Mouse (Mus musculus) heart, postnatal 0 days (tissue): Measurements from ENCODE around the gene Arhgef40. TPM values are rescaled to one million over a fixed set of nuclear protein-coding genes. Genes with fewer than 3 reads are reported as not detected.
"Not testable (repeated sequence)": the region's sequence is repeated elsewhere in the genome, so short reads cannot be mapped to it uniquely, and the experiment has no call there.

Source experiments
- ATAC-seq: fragments of 200-750 bp; cut with Nextera tagmentation; 2 replicates; pipeline ENCODE4 v1.8.0; 2017; ENCODE audit warnings: low read depth, moderate number of reproducible peaks, moderate library complexity; ENCODE audit not compliant: insufficient read depth
- DNase-seq: peaks from one replicate; pipeline ENCODE4 v3.0.0-alpha.2; 2016; ENCODE audit warnings: low spot score
- H3K27ac ChIP-seq: fragments of 300-500 bp; sonication (generic); 2 replicates; pipeline ENCODE4 v1.5.1; 2014; ENCODE audit warnings: low read depth, mild to moderate bottlenecking
- H3K27me3 ChIP-seq: fragments of 300-500 bp; sonication (generic); 2 replicates; pipeline ENCODE4 v1.6.1; 2014; ENCODE audit warnings: low read length, mixed read lengths; ENCODE audit not compliant: control insufficient read depth, insufficient read depth
- H3K36me3 ChIP-seq: fragments of 300-500 bp; sonication (generic); replicated peaks from 2 replicates; pipeline ENCODE4 v1.6.1; 2014; ENCODE audit warnings: low read length, mixed read lengths; ENCODE audit not compliant: control insufficient read depth, insufficient read depth
- H3K4me1 ChIP-seq: fragments of 300-500 bp; sonication (generic); 2 replicates; pipeline ENCODE4 v1.6.1; 2014; ENCODE audit warnings: antibody characterized with exemption; ENCODE audit not compliant: control insufficient read depth, insufficient read depth
- H3K4me2 ChIP-seq: fragments of 300-500 bp; sonication (generic); 2 replicates; pipeline ENCODE4 v1.6.1; 2014; ENCODE audit warnings: low read depth, mild to moderate bottlenecking, low read length, moderate library complexity
- H3K4me3 ChIP-seq: fragments of 300-500 bp; sonication (generic); 2 replicates; pipeline ENCODE4 v1.5.1; 2014; ENCODE audit warnings: low read depth, low read length
- H3K9ac ChIP-seq: fragments of 300-500 bp; sonication (generic); replicated peaks from 2 replicates; pipeline ENCODE4 v1.6.1; 2014; ENCODE audit warnings: low read depth, low read length, mixed read lengths
- H3K9me3 ChIP-seq: fragments of 300-500 bp; sonication (generic); replicated peaks from 2 replicates; pipeline ENCODE4 v1.6.1; 2016; ENCODE audit warnings: low read length; ENCODE audit not compliant: control insufficient read depth
- CTCF ChIP-seq: IDR thresholded peaks from 2 replicates; pipeline ENCODE4 v1.5.1; 2016; ENCODE audit warnings: antibody characterized with exemption, control low read depth, low read depth
- EP300 ChIP-seq: IDR thresholded peaks from 2 replicates; pipeline ENCODE4 v1.6.1; 2016; ENCODE audit warnings: antibody characterized with exemption, low read depth
- WGBS: fragments of 180-500 bp; shearing (Covaris S2); extraction: QIAGEN DNeasy Blood & Tissue Kit; methylation state at CpG from one replicate; pipeline ENCODE4 v1.1.7; 2014; 5-methylcytosine and 5-hydroxymethylcytosine counted together
- polyA plus RNA-seq: library from polyadenylated mRNA; unstranded; fragments of >200 nt; fragmentation: Nextera tagmentation; extraction: Ambion mirVana; gene quantifications from 2 replicates; pipeline ENCODE4 v1.2.1, GENCODE M21; 2015
- total RNA-seq: library from RNA; depleted of rRNA; stranded (reverse); fragments of >200 nt; gene quantifications from 2 replicates; pipeline ENCODE4 v1.2.3, GENCODE M21; 2014; ENCODE audit warnings: low replicate concordance; rRNA removed

Gene Arhgef40
- total and polyA plus RNA-seq, 2 experiments from 2014 or later = 26.9 to 36.4 TPM

DNA sequence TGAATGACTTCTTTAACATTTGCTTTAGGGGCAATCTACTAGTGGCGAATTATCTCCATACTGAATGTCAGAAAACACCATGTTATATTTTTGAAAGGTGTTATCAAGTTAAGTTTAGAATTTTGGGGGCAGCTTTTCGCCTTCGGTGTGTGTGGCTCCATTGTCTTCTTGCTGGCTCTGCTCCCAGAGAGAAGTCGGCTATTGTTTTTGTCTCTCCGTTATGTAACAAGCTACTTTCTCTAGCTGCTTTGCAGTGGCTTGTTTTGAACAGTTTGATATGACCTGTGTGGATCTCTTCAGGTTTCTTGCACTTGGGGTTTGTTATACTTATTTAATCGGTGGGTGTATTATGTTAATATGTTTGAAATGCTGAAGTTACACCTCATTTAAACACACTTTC is 58.9 kb downstream of the Arhgef40 start:
- H3K4me1 ChIP-seq = no peaks in the 10 kb centered on the region
- H3K9me3 ChIP-seq = no peaks in the 10 kb centered on the region
- no peaks in the 10 kb centered on the region for H3K36me3 ChIP-seq
- TF ChIP-seq CTCF = no peak
- TF ChIP-seq EP300 = no peak
- no peaks in the 10 kb centered on the region for H3K27me3 ChIP-seq
- H3K9ac ChIP-seq = no peak overlapping the region
- no peak overlapping the region for H3K4me3 ChIP-seq
- no peak overlapping the region for H3K4me2 ChIP-seq
- no peak overlapping the region for H3K27ac ChIP-seq
- no peak for ATAC-seq
- DNase-seq = no peak
- 34% methylated on average over 6 of the region's 6 CpGs for WGBS

DNA sequence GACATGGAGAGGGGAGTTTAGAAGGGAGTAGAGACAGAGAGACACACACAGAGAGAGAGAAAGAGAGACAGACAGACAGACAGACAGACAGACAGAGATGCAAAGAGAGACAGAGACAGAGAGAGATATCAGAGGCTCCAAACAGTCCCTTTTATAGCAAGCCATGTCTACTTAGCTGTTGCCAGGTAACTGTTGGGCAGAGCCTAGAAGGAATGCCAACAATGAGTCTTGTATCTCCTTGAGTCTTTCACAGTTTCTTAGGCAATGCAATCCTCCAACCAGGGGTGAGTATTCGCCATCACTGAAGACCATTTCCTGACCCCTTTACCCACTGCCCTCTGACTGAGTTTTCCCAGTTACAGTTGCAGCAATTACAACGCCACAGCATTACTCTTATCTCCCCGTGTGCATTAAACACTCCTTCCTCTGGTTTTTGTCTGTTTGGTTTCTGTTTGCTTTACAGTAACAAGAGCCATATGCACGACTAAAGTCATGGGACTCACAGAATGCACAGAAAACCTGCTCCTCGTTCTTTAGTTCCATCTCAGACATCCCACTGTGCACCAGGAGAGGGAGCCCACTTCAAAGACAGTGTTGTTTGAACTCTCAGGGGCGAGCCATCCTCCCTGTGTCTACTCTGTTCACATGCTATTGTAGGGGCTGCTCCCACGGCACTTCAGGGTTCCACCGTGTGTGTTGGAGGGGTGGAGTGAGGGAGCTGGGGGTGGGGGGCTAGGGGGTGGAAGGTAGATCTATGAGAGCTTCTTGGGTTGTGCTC is 60.6 kb downstream of the Arhgef40 start:
- Histone ChIP-seq H3K36me3 (no peaks in the 10 kb centered on the region), H3K27ac (no peak overlapping the region), H3K4me1 (no peaks in the 10 kb centered on the region), H3K9ac (no peak overlapping the region), H3K4me3 (no peak overlapping the region), H3K9me3 (no peaks in the 10 kb centered on the region), H3K4me2 (no peak overlapping the region), H3K27me3 (no peaks in the 10 kb centered on the region)
- ATAC-seq = peak; percentile 53; the same call in 1 of the 2 replicates
- TF ChIP-seq EP300 (no peak), CTCF (peak; percentile 64)
- WGBS = 7% methylated on average over 8 of the region's 8 CpGs
- peak; percentile 27 for DNase-seq

DNA sequence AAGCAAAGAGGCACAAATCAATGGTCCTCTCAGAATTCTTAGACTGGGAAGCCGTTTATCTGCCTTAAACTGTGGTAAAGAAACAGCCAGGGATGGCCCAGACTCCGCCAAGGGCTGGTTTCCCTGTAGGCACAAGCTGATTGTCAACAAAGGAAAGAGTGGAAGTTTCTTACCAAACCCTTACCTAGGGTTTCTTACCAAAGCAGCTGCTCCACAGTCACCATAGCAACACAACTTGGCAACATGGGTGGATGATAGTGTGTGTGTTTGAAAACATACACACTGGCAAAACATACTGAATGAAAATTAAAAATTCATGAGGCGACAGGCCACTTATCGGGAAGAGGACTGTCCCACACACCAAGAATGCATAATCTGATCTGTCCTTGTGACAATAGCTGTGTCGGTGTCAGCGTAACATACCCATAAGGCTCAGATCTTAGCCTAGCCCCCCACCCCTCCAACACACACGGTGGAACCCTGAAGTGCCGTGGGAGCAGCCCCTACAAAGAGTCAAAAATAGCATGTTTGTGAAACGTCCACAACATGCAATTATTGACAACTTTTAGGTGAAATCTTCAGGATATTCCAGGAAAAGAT is 61.5 kb downstream of the Arhgef40 start:
- no peak for ATAC-seq

DNA sequence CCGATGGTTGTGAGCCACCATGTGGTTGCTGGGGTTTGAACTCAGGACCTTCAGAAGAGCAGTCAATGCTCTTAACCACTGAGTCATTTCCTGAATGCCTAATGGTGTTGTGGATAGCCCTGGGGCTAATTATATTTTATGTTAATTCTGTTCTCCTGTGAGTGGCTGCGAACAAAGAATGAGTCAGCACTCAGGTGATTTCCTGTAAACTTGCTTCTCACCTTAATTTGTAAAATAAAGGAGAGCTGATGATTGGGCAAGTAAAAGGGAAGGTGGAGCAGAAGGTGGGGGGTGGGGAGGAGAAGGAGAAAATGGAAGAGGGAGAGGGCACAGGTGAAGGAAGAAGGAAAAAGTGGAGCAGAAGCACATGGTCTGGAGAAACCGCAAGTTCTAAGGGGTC is 68.2 kb downstream of the Arhgef40 start:
- not testable (repeated sequence) for ATAC-seq, H3K4me1 ChIP-seq, DNase-seq, H3K4me2 ChIP-seq, H3K27me3 ChIP-seq, H3K27ac ChIP-seq, H3K9me3 ChIP-seq, H3K4me3 ChIP-seq, H3K9ac ChIP-seq, H3K36me3 ChIP-seq
- 87% methylated on average over 3 of the region's 3 CpGs for WGBS

More for the DNA sequence above, 61.5 kb downstream of the Arhgef40 start:
- H3K4me2 ChIP-seq = no peak overlapping the region
- no peak overlapping the region for H3K9ac ChIP-seq
- H3K36me3 ChIP-seq = no peaks in the 10 kb centered on the region
- H3K27me3 ChIP-seq = no peaks in the 10 kb centered on the region
- H3K4me1 ChIP-seq = no peaks in the 10 kb centered on the region
- H3K27ac ChIP-seq = no peak overlapping the region
- H3K9me3 ChIP-seq = no peaks in the 10 kb centered on the region
- 71% methylated on average over 9 of the region's 9 CpGs for WGBS
- no peak overlapping the region for H3K4me3 ChIP-seq
- TF ChIP-seq CTCF = no peak
- TF ChIP-seq EP300 = no peak
- no peak for DNase-seq

Other genes starting within 250 kb of the Arhgef40 start
- not detected in 2 replicates for gene Ang4, start 211.1 kb upstream of the Arhgef40 start, total RNA-seq
- not detected in 2 replicates for gene Ang4, start 211.1 kb upstream of the Arhgef40 start, polyA plus RNA-seq
- not detected in 2 replicates for gene AY358078, start 184.7 kb upstream of the Arhgef40 start, total RNA-seq
- gene AY358078, start 184.7 kb upstream of the Arhgef40 start, polyA plus RNA-seq = not detected in 2 replicates
- gene Ear6, start 131.0 kb upstream of the Arhgef40 start, total RNA-seq = not detected in 2 replicates
- not detected in 2 replicates for gene Ear6, start 131.0 kb upstream of the Arhgef40 start, polyA plus RNA-seq
- gene Mettl17, start 99.9 kb upstream of the Arhgef40 start, total RNA-seq = 21.6 and 57.0 TPM in 2 replicates
- 27.2 and 37.7 TPM in 2 replicates for gene Mettl17, start 99.9 kb upstream of the Arhgef40 start, polyA plus RNA-seq
- not detected in 2 replicates for gene Slc39a2, start 91.8 kb upstream of the Arhgef40 start, total RNA-seq
- gene Slc39a2, start 91.8 kb upstream of the Arhgef40 start, polyA plus RNA-seq = 0.15 and 0.26 TPM in 2 replicates
- 785 and 1,158 TPM in 2 replicates for gene Ndrg2, start 70.6 kb upstream of the Arhgef40 start, total RNA-seq
- gene Ndrg2, start 70.6 kb upstream of the Arhgef40 start, polyA plus RNA-seq = 581 and 591 TPM in 2 replicates
- gene Tppp2, start 66.3 kb upstream of the Arhgef40 start, total RNA-seq = not detected in 2 replicates
- not detected in 2 replicates for gene Tppp2, start 66.3 kb upstream of the Arhgef40 start, polyA plus RNA-seq
- gene Rnase13, start 61.9 kb upstream of the Arhgef40 start, total RNA-seq = not detected in 2 replicates
- not detected in 2 replicates for gene Rnase13, start 61.9 kb upstream of the Arhgef40 start, polyA plus RNA-seq
- 0.57 TPM in 1 of 2 replicates, not detected in the other for gene Tmem253, start 30.9 kb downstream of the Arhgef40 start, total RNA-seq
- 0.18 and 1.0 TPM in 2 replicates for gene Tmem253, start 30.9 kb downstream of the Arhgef40 start, polyA plus RNA-seq
- gene Zfp219, start 36.0 kb downstream of the Arhgef40 start, total RNA-seq = 41.2 and 51.6 TPM in 2 replicates
- 12.7 and 13.9 TPM in 2 replicates for gene Zfp219, start 36.0 kb downstream of the Arhgef40 start, polyA plus RNA-seq
- not detected in 2 replicates for gene Olfr221, start 57.7 kb downstream of the Arhgef40 start, total RNA-seq
- gene Olfr221, start 57.7 kb downstream of the Arhgef40 start, polyA plus RNA-seq = not detected in 2 replicates
- gene Hnrnpc, start 119.3 kb downstream of the Arhgef40 start, total RNA-seq = 42.4 and 101 TPM in 2 replicates
- gene Hnrnpc, start 119.3 kb downstream of the Arhgef40 start, polyA plus RNA-seq = 170 and 177 TPM in 2 replicates
- gene Rpgrip1, start 126.0 kb downstream of the Arhgef40 start, total RNA-seq = 0.08 and 0.35 TPM in 2 replicates
- 21.8 and 23.5 TPM in 2 replicates for gene Rpgrip1, start 126.0 kb downstream of the Arhgef40 start, polyA plus RNA-seq
- gene Supt16, start 212.7 kb downstream of the Arhgef40 start, total RNA-seq = 10.2 and 12.6 TPM in 2 replicates
- gene Supt16, start 212.7 kb downstream of the Arhgef40 start, polyA plus RNA-seq = 12.9 and 14.4 TPM in 2 replicates